8 mouse cellular contexts compared by ENCODE assay signal in the genomic region with DNA sequence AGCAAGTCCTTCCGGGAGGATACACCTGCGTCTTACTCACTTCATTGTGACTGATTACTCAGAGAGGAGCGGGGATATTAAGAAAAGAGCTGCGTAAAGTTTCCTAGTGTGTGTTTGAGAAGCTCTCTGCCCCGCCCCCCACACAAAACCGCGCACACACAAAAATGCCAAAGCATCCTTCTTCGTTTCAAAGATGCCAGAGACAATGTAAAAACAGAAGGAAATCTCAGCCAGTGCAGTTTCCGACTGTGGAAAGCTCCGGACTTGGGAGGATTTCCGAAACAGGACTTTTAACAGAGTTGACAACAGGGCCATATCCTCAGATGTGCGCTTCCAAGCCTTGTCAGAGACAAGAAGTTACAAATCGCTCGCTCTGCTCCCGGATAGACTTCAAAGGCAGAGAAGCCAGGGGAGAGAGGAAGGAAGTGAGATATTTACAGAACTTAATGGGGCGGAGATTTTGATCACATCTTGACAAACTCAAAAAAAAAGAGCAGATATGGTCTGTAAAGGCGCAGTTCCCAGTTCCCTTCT. TPM values are rescaled to one million over a fixed set of nuclear protein-coding genes. Genes with fewer than 3 reads are reported as not detected.
A peak's percentile ranks its signal among the peaks of the same experiment; 100 is the strongest.
DNase-seq lines count a peak whose midpoint lies in the region; ATAC-seq and TF ChIP-seq lines count a peak whose summit lies in the region.

No protein-coding gene starts in this region.

- no peak overlapping the region for H3K9ac ChIP-seq in heart, embryonic 14.5 days (ENCODE audit: low read length)
- H3K9ac ChIP-seq in kidney, embryonic 16.5 days (replicated peaks; ENCODE audit: low read length), result peak overlapping the region; percentile 32; the same call in 1 of the 2 replicates

- H3K36me3 ChIP-seq in heart, embryonic 14.5 days (ENCODE audit: control insufficient read depth, insufficient read depth, low read length), result no peaks in the 10 kb centered on the region
- no peaks in the 10 kb centered on the region for H3K36me3 ChIP-seq in kidney, embryonic 16.5 days (ENCODE audit: insufficient read depth, low read length)

- intact Hi-C loops in gastrocnemius, adult 2 months (cut with DNase I), result loop anchor here (5.0 kb wide), 1 partner anchor 214 kb away; no protein-coding TSS in a partner anchor

- peak overlapping the region; percentile 75 for H3K4me3 ChIP-seq in gastrocnemius, adult 2 months
- peak overlapping the region; percentile 34 to 57 for H3K4me3 ChIP-seq in heart, embryonic 14.5 days (ENCODE audit: control insufficient read depth in 1 of 2, insufficient read depth in 1 of 2, low read depth in 1 of 2, low read length in 2 of 2)
- H3K4me3 ChIP-seq in kidney, embryonic 16.5 days (ENCODE audit: low read length), result peak overlapping the region; percentile 60

- ATAC-seq in heart, embryonic 14.5 days (ENCODE audit: insufficient number of reproducible peaks, insufficient read depth, low FRiP score, low read depth), result no peak
- ATAC-seq in kidney, embryonic 16.5 days (ENCODE audit: low FRiP score, low TSS enrichment), result no peak

- 5% methylated on average over 17 of the region's 17 CpGs for WGBS in heart, embryonic 14.5 days
- 1% methylated on average over 17 of the region's 17 CpGs for WGBS in kidney, embryonic 16.5 days

- peak; percentile 10 for DNase-seq in gastrocnemius, adult 2 months
- no peak for DNase-seq in gastrocnemius, adult 18-20 months (ENCODE audit: low spot score)
- DNase-seq in embryo, embryonic 11 days, result peak; percentile 56
- DNase-seq in lung, postnatal 36 days, result peak; percentile 71
- peak; percentile 21 for DNase-seq in right cerebral cortex, postnatal 4 days
- no peak for DNase-seq in urinary bladder, postnatal 36 days (ENCODE audit: low spot score in 2 of 2)

- peaks cover 0 to 14% of the 10 kb centered on the region in 2 experiments; a peak in 3 of 4 replicates for H3K4me1 ChIP-seq in heart, embryonic 14.5 days (ENCODE audit: control insufficient read depth in 2 of 2, insufficient read depth in 2 of 2, low read length in 2 of 2)
- peaks cover 16% of the 10 kb centered on the region for H3K4me1 ChIP-seq in kidney, embryonic 16.5 days (ENCODE audit: insufficient read depth, low read length)

- H3K9me3 ChIP-seq in heart, embryonic 14.5 days (ENCODE audit: control insufficient read depth, low read length), result no peaks in the 10 kb centered on the region
- H3K9me3 ChIP-seq in kidney, embryonic 16.5 days (ENCODE audit: low read length), result no peaks in the 10 kb centered on the region

- peak overlapping the region; percentile 72 for H3K27ac ChIP-seq in gastrocnemius, adult 2 months
- H3K27ac ChIP-seq in heart, embryonic 14.5 days (replicated peaks in 1 of 2; ENCODE audit: control insufficient read depth in 1 of 2, insufficient read depth in 1 of 2, low read depth in 2 of 2, low read length in 2 of 2), result no peak overlapping the region
- no peak overlapping the region for H3K27ac ChIP-seq in kidney, embryonic 16.5 days (ENCODE audit: low read length)

- peaks cover 18% of the 10 kb centered on the region for H3K27me3 ChIP-seq in heart, embryonic 14.5 days (ENCODE audit: control insufficient read depth, insufficient read depth, low read length)
- peaks cover 7% of the 10 kb centered on the region; the same call in 1 of the 2 replicates for H3K27me3 ChIP-seq in kidney, embryonic 16.5 days (ENCODE audit: insufficient read depth, low read length)

- no peak for TF ChIP-seq CTCF in gastrocnemius, adult 2 months (IDR thresholded peaks at IDR 0.05)

- H3K4me2 ChIP-seq in heart, embryonic 14.5 days (ENCODE audit: low read length), result peak overlapping the region; percentile 94
- H3K4me2 ChIP-seq in kidney, embryonic 16.5 days (replicated peaks; ENCODE audit: low read depth, low read length), result peak overlapping the region; percentile 76

RNA-seq across cellular contexts. Expression of a gene that starts 1.4 kb away (rescaled TPM):
- 1 to 10 TPM; 1.2 to 1.8 TPM for total RNA-seq in gastrocnemius, adult 2 months (2021)
- 1 to 10 TPM in 1 of 2 experiments, under 1 TPM in 1; 0.89 to 1.5 TPM for total RNA-seq in gastrocnemius, adult 18-20 months (2021)
- 1.9 and 2.0 TPM in 2 replicates for polyA plus RNA-seq in heart, embryonic 14.5 days (2014; fragmentation: Nextera tagmentation; extraction: Ambion mirVana)
- polyA plus RNA-seq in kidney, embryonic 16.5 days (2015; fragmentation: Nextera tagmentation; extraction: Ambion mirVana), result 2.8 and 3.5 TPM in 2 replicates

Comparison
In these comparisons a context has a peak if more than half of its experiments do, and no peak if none do; other contexts are left out.
1. DNase-seq: peak in gastrocnemius, adult 2 months (single experiment), embryo, embryonic 11 days (single experiment), lung, postnatal 36 days (single experiment) and right cerebral cortex, postnatal 4 days (single experiment); none in gastrocnemius, adult 18-20 months (single experiment) and urinary bladder, postnatal 36 days (0 of 2).
2. Peak in every context shown above with its lines, with median percentiles within 50 percentile points of each other: H3K4me3 ChIP-seq.